ENCODE assay signal across 8 mouse cellular contexts in genomic region chr6:129049596-129050251, GRCm38 (mm10). TPM values are rescaled to one million over a fixed set of nuclear protein-coding genes. Genes with fewer than 3 reads are reported as not detected.
DNase-seq lines count a peak whose midpoint lies in the region; ATAC-seq lines count a peak whose summit lies in the region.

No protein-coding gene starts in this region.

- no peak overlapping the region for H3K9ac ChIP-seq in hindbrain, embryonic 11.5 days (ENCODE audit: low read depth, low read length)

- no peaks in the 10 kb centered on the region for H3K36me3 ChIP-seq in erythroblast, embryonic 14.5 days (ENCODE audit: control insufficient read depth)
- no peaks in the 10 kb centered on the region for H3K36me3 ChIP-seq in hindbrain, embryonic 11.5 days (ENCODE audit: control insufficient read depth, insufficient read depth, low read length)

- no peak overlapping the region for H3K27ac ChIP-seq in hindbrain, embryonic 11.5 days (ENCODE audit: low read depth, low read length)

- no peak for ATAC-seq in erythroblast, adult 5-6 weeks (replicated peaks; ENCODE audit: low FRiP score, poor library complexity, severe bottlenecking)
- peak; percentile 53; the same call in 1 of the 2 replicates for ATAC-seq in hindbrain, embryonic 11.5 days (ENCODE audit: low FRiP score)
- ATAC-seq in megakaryocyte-erythroid progenitor cell, adult 5-6 weeks (replicated peaks; ENCODE audit: low FRiP score, low TSS enrichment, poor library complexity, severe bottlenecking), result peak; percentile 58
- ATAC-seq in inflammation-experienced regulatory T-cells, adult 6 months, result no peak

- peaks cover 6% of the 10 kb centered on the region for H3K4me1 ChIP-seq in erythroblast, embryonic 14.5 days (ENCODE audit: control insufficient read depth)
- no peaks in the 10 kb centered on the region for H3K4me1 ChIP-seq in hindbrain, embryonic 11.5 days (replicated peaks; ENCODE audit: control insufficient read depth, insufficient read depth, low read length)

- H3K9me3 ChIP-seq in erythroblast, embryonic 14.5 days (ENCODE audit: control insufficient read depth, low read length), result no peaks in the 10 kb centered on the region
- H3K9me3 ChIP-seq in hindbrain, embryonic 11.5 days (ENCODE audit: control insufficient read depth, low read length), result no peaks in the 10 kb centered on the region

- 3% methylated on average over 8 of the region's 8 CpGs for WGBS in hindbrain, embryonic 11.5 days

- peak overlapping the region; percentile 33 for H3K4me3 ChIP-seq in erythroblast, embryonic 14.5 days (replicated peaks)
- H3K4me3 ChIP-seq in hindbrain, embryonic 11.5 days (ENCODE audit: low read depth, low read length), result no peak overlapping the region; the same call in 1 of the 2 replicates

- DNase-seq in MEL-GATA-1-ER (ENCODE audit: extremely low read depth, low read depth), result peak; percentile 83
- DNase-seq in hindbrain, embryonic 11.5 days (ENCODE audit: low spot score), result peak; percentile 50
- DNase-seq in layer of hippocampus, adult 11-12 months (ENCODE audit: low spot score), result no peak
- DNase-seq in urinary bladder, postnatal 14 days (ENCODE audit: low spot score), result no peak

- H3K27me3 ChIP-seq in erythroblast, embryonic 14.5 days (ENCODE audit: control insufficient read depth), result no peaks in the 10 kb centered on the region
- no peaks in the 10 kb centered on the region for H3K27me3 ChIP-seq in hindbrain, embryonic 11.5 days (ENCODE audit: control insufficient read depth, insufficient read depth, low read length)

- peak overlapping the region; percentile 36 for H3K4me2 ChIP-seq in hindbrain, embryonic 11.5 days (replicated peaks; ENCODE audit: low read depth, low read length)

RNA-seq across cellular contexts. Expression of gene Klrb1f, which starts 4.0 kb away (rescaled TPM):
- not detected in 2 replicates for polyA plus RNA-seq in erythroblast, embryonic 14.5 days (2012)
- total RNA-seq in erythroblast, adult 5-6 weeks (2015; ENCODE audit: low replicate concordance), result 5.2 and 12.3 TPM in 2 replicates
- 0.84 and 2.5 TPM in 2 replicates for total RNA-seq in erythroblast, adult 5-6 weeks (2017; ENCODE audit: low replicate concordance)
- 0.70 TPM in 1 of 2 replicates, not detected in the other for polyA plus RNA-seq in hindbrain, embryonic 11.5 days (2014; fragmentation: Nextera tagmentation; extraction: Ambion mirVana)
- 0.96 TPM in 1 of 2 replicates, not detected in the other for total RNA-seq in megakaryocyte-erythroid progenitor cell, adult 5-6 weeks (2014; fragmentation: Nextera tagmentation)
- 1.6 and 3.3 TPM in 2 replicates for total RNA-seq in megakaryocyte-erythroid progenitor cell, adult 5-6 weeks (2017)
- 1 to 10 TPM; 1.5 to 9.2 (median 5.2) TPM for polyA plus RNA-seq in inflammation-experienced regulatory T-cells, adult 6 months (2017; shearing (Covaris generic))

RNA-seq across cellular contexts. Expression of gene Clec2e, which starts 51.0 kb away (rescaled TPM):
- not detected in 2 replicates for polyA plus RNA-seq in erythroblast, embryonic 14.5 days (2012)
- total RNA-seq in erythroblast, adult 5-6 weeks (2015; ENCODE audit: low replicate concordance), result not detected in 2 replicates
- total RNA-seq in erythroblast, adult 5-6 weeks (2017; ENCODE audit: low replicate concordance), result not detected in 2 replicates
- polyA plus RNA-seq in hindbrain, embryonic 11.5 days (2014; fragmentation: Nextera tagmentation; extraction: Ambion mirVana), result not detected in 2 replicates
- total RNA-seq in megakaryocyte-erythroid progenitor cell, adult 5-6 weeks (2014; fragmentation: Nextera tagmentation), result not detected in 2 replicates
- not detected in 2 replicates for total RNA-seq in megakaryocyte-erythroid progenitor cell, adult 5-6 weeks (2017)
- polyA plus RNA-seq in inflammation-experienced regulatory T-cells, adult 6 months (2017; shearing (Covaris generic)), result not detected

Comparison
In these comparisons a context has a peak if more than half of its experiments do, and no peak if none do; other contexts are left out.
1. ATAC-seq: peak in hindbrain, embryonic 11.5 days (single experiment) and megakaryocyte-erythroid progenitor cell, adult 5-6 weeks (single experiment); none in erythroblast, adult 5-6 weeks (single experiment) and inflammation-experienced regulatory T-cells, adult 6 months (single experiment).
2. DNase-seq: peak in MEL-GATA-1-ER (single experiment) and hindbrain, embryonic 11.5 days (single experiment); none in layer of hippocampus, adult 11-12 months (single experiment) and urinary bladder, postnatal 14 days (single experiment).